Mouse (Mus musculus) gastrocnemius, adult 8-10 months (tissue): ENCODE results near the gene Vgll4. TPM values are rescaled to one million over a fixed set of nuclear protein-coding genes. Genes with fewer than 3 reads are reported as not detected.

ENCODE experiments used
- DNase-seq, 2 experiments: peaks; one replicate each; pipeline ENCODE4 v3.0.0; 2022; ENCODE audit warnings: low spot score in 2 of 2
- total RNA-seq, 4 experiments: library from RNA; stranded (reverse); gene quantifications; 2 replicates each; pipeline ENCODE4 v1.2.4; 2022

The Vgll4 gene
- total RNA-seq, 4 experiments from 2014 or later: 17.5 to 30.1 (median 21.6) TPM

DNA sequence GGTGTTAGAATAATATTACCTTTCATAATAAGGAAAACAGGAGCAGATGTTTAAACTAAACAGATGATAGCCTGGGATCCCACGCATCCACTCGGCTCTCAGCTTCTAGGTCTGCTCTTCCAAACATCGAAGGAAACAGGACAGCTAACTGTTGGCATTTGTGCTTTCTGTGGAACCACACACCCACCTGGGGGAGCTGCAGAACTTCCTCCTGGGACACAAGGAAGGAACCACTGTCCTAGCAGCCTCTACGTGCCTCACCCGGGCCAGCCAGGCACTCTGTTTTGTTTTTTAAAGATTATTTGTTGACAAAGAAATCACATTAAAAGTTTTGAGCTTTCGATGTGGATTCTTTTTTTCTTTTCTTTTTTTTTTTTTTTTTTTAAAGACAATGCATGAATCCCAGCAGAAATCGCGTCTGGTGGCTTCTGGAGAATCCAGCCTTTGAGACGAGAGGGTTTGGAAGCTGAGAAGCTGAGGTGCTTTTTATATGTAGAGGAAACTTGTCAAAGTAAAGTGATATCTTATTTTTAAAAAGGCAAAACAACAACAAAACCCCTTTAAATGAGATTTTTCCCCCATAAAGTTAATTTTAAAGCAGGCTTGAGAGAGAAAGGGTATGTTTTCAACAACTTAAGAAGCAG lies 50.0 kb downstream of the Vgll4 start:
- no peak for DNase-seq

DNA sequence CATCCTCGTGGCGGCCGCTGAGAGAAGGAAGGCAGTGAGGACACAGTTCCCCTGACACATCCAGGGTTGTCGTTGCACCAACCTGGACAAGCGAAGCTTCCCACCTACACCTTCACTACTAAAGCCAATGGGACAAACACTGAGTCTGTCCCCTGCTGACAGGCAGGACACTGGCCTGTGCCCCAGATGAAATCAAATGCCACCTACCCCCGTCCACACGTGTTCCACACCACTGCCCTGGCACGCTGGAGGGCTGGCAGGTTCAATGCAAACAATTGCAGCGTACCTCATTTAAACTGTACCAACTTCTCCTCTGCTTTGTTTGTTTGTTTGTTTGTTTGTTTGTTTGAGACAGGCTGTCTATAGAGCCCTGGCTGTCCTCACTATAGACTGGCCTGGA lies 50.8 kb downstream of the Vgll4 start:
- no peak for DNase-seq

DNA sequence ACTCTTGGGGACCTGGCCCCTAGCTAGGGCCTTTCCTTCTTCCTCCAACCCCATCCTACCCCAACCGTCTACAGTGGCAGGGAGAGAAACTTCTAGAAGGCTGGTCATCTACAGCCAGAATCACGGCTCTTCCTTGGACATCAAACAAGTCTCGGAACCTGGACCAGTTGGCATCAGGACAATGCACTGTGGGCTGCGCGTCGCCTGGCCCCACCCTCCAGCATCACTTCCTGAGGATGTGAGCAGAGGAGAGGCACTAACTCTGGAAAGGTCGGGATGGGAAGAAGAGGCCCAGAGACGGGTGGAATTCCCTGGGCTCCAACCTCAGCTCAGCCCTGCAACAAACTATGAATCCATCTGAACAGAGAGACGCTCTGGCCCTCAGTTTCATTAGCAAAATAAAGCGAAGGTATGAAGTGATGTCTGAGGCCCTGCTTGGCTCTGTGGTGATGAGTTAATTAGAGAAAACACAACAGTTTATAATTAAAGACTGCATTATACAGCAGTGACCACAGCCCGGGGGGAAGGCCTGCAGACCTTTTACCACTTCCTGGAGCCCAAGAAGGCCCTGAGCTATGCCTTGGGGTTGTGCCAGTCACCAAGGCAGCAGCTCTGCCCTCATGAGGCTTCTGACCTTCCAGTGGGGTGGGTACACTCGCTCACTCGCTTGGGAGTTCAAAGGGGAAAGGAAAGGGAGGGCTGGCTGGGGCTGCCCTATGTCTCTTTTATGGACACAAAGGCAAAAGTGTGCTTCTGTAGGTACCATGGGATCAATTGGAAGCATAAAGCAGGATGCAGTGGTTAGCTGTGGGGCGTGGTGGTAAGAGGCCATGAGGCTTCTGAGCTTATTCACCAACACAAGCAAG lies 51.8 kb downstream of the Vgll4 start:
- DNase-seq: peak in 1 of 2 experiments; percentile 22

DNA sequence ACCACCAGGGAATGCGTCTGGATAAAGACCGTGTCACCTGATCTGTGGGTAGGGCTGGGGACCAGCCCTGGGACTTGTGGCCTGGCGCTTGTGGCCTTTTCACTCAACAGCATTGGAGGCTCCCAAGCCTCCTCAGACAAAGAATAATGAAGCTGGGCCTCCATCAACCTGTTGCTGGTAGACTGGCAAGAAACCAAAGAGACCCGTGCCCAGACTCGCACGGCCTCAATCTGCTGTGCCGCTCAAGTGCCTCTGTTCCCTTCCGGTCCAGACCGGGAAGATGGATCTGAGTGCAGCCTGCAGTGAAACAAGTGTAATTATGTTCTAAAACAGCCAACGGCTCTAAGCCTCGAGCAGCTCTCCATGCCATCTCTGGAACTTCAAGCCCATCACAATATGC lies 52.7 kb downstream of the Vgll4 start:
- no peak for DNase-seq

DNA sequence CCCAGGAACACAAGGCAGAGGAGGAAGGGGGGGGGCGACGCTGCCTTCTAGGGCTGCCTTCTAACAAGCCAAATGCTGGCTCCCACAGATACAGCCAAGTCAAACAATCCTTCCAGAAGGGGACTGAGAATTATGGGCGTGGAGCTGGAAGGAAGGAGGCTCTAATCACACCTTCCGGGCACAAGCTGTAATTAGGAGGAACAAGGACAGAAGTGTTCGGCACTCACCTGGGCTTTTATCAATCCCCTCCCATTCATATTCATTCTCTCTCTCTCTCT lies 53.1 kb downstream of the Vgll4 start:
- DNase-seq: no peak

DNA sequence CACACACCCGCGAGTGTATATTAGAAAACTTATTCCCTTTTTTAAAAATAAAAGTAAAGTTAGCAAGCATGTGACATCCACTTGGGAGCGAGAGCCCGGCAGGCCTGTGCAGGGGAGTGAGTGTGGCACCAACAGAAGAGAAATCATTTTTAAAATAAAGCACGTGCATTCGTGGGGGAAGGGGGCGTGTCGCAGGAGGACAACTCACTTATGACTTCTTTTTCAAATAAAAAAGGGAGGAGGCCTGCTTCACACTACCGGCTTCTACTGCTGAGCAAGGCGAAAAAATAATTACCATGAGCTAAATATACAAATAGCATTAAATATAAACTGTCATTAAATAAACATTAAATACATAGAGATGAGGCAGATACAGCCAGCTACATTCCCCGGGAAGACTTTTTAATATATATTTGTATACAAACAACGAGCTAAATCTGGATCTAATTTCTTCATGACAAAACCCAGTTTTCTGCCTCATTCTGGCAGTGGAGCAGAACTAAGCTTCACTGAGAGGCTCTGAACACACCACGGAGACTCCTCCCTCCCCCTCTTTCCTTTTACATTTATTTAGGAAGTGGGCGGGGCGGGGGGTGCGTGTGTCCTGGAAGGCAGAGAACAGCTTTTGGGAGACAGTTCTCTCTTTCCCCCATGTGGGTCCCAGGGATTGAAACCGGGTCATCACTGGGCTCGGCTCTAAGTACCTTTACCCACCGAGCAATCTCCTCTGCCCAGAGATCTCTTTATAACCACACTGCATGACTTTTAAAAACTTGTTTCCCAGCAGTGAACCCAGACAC lies 53.7 kb downstream of the Vgll4 start:
- DNase-seq: no peak

DNA sequence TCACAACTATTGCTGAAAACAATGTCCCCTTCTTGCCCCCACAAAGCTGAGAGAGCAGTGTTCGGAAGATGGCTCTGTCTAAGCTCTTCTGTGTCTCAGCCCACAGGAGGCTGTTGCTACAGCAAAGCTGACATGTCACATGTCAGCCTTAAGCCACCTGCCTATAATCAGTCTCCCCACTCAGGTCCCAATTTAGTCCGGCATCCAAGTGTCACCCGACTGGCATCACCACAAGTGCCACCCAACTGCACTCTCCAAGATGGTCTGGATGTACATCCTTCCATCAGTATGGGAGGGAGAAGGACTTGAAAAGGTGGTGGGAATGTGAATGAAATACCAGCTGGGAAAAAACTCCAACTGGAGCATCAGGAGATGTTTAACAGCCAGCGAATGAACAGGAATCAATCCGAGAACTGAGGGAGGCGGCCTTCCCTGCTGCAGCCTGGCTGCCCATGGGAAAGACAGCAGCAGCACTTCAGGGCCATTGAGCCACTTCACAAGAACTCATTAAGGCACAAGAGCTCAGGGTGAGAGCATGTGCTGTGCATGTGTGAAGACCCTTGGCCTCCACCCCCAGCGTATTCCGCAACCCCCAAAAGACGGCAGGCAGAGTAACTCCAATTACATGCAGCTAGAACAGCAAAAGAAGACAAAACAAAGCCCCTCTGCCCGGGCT lies 55.6 kb downstream of the Vgll4 start:
- no peak for DNase-seq

DNA sequence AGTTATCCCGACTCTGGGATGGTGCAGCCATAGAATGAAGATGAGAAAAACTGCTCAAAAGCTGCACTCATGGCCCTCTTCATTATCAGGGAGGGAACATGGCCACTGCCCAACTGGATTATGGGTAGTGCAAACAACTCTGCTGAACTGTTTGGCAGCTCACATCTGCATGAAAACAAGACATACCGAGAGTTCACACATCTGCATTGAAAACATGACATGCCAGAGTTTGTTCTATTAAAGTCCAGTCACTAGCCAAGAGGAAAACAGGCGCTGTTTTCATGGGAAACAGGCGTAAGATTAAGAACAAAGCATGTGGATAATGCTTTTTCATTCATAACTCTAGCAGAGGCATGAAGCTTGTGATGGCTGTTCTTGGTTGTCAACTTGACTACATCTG lies 56.7 kb downstream of the Vgll4 start:
- DNase-seq: no peak

DNA sequence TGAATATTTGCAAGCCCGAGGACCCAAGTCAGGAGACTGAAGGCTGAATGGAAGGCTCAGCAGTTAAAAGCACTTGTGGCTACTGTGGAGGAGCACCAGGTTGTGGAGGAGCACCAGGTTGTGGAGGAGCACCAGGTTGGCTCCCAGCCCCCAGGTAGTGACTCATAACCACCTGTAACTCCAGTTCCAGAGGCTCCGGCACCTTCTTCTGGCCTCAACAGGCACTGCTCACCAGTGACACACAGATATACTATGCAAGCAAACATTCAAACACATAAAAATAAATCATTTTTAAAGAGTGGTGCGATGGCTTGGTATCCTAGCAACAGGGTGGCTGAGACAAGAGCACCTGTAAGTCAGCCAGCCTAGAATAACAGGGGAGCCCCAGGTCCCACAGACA lies 58.3 kb downstream of the Vgll4 start:
- DNase-seq: no peak

DNA sequence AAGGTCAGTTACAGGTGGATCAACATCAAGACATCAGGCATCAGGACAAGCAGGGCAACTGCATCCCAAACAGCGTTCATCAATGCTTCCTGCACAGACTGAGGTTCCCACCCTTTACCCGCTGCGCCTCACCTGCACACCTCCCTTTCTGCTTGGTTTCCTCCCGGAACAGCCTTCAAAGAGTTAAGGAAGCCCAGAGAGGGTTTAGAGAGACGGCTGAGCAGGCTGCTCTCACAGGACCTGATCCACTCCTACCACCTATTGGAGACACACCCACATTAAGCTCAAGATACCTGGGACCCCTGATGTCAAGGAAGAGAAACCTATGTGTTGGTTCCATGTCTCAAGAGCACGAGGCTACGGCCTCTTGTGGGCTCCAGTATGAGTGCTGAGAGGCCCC lies 60.0 kb downstream of the Vgll4 start:
- no peak for DNase-seq

DNA sequence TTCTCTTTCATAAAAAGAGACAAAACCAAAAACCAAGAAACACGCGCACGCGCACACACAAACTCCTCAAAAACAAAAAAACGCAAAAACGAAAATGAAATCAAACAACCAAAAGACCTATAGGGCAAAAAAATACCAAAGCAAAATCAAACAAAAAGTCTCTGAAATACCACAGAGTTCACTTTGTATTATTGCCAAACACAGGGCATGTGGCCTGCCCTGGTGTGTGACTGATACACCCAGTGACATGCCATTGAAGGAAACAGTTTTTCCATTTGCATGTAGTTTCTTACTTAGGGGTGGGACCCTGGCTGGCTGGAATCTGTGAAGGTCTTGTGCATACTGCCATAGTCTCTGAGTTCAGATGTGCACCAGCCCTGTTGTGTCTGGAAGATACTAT lies 62.3 kb downstream of the Vgll4 start:
- DNase-seq: no peak

DNA sequence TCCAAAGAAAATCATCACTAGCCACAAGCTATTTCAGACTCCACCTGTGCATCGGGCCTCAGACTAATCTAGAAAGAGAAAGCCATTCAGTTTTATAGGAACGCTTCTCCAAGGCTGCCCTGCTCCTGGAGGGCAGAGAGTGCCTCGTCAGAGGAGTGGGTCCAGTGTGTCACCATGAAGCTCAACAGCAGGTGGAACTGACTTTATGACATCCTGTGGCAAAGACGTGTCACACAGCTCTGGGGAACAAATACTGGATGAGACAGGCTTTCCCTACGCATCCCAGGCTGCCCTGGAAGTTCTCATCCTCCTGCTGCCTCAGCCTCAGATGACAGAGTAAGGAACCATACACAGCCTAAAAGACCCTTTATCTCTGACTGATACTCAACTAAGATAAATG lies 63.6 kb downstream of the Vgll4 start:
- no peak for DNase-seq

DNA sequence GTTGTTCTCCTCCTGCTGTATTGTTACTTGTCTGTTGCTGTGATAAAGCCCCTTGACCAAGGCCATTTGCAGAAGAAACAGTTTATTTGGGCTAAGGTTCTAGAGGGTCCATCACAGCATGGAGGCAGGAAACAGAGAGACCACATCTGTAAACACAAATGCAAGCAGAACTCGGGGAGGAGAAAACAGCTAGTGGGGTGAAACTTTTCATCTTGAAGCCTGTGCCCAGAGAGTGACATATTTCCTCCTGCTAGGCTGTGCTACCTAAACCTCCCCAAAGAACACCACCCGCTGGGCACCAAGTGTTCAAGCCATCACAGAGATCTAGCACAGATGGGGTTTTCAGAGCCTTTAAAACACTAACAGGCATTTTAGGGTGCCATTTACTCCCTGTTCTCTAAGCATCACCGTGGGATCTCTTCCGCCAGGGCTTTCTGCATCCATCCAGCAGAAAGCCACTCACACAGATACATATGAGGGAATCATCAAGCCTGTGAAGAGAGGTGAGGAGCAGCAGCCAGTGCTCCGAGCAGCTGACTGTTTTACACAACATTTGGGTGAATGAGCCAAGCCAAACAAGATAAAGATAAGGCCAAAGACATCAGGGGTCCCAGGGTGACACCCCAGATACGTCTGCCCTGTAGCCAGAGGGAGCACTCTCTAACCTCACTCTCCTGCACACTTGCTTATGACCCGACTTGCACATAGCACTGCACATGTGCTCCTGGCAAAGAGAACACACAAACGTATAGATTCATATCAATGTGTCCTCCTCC lies 64.4 kb downstream of the Vgll4 start:
- no peak for DNase-seq

DNA sequence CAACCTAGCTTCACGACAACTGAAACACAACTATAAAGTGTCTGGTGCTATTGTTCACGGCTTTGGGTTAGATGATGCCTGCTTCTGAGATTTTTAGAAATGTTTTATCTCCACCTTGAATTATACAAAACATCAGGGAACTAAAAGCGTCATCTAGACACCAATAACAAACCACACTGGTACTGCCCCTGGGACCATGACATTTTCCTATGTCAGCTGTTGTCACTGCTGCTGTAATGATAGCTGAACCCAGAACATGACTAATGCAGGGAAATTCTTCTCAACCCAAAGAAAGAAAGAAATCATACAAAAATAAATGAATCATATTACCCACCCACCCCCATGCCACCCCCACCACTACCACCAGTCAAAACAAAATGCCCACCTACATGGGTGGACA lies 65.0 kb downstream of the Vgll4 start:
- DNase-seq: no peak

DNA sequence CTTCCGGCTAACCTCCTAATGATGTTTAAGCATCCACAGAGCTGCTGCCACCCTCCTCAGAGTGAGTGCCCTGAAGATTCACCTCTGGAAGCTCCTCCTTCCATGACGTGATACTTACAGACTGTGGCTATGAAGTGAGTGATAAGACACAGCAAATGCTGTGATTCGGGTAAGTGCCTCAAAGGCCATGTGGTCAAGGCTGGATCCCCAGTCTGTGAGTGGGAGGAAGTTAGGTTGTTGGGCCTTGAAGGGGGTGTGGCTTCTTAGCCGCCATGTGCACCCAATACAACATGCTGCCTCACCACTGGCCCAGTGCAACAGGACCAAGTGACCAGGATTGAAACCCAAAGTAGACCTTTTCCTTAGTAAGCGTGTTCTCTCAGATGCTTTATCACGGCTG lies 65.6 kb downstream of the Vgll4 start:
- DNase-seq: no peak

DNA sequence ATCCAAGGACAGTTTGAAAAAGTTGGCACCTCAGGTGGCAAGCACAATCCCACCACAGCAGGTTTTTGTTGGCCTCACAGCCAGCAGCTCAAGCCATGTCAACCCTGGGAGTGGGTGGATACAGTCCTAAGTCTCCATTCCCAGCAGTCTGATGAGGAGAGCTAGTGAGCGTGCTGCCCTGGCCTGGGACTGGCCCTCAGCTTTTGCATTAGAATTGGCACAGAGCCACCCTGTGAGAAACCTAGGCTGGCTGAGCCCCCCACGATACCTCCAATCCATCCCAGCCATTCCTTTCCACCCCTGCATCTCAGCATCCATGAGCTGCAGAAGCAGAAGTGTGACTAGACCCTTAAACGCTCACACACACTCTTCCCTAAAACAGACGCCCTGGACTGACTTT lies 67.9 kb downstream of the Vgll4 start:
- no peak for DNase-seq

DNA sequence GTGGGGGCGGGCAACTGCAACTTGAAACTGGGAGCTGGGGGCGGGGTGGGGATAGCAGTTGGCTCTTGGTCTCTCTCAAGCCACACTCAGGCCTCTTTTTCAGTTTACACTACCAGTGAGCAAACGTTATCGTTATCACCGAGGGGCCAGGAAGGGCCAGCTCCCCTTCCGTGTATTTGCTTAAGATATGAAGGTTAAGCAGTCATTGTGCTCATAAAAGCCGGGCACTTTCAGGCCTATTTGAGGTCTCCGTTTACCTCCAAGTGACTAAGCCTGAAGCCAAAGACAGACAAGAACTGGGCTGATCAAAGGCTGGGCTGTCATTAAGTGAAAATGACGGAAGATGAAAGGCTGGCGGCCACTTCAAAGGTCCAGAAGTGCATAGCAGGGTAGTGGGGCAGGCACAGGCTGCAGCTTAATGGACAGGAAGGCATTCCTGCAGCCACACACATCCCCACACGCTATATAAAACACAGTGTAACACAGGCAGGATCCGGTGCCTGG lies 68.4 kb downstream of the Vgll4 start:
- no peak for DNase-seq

DNA sequence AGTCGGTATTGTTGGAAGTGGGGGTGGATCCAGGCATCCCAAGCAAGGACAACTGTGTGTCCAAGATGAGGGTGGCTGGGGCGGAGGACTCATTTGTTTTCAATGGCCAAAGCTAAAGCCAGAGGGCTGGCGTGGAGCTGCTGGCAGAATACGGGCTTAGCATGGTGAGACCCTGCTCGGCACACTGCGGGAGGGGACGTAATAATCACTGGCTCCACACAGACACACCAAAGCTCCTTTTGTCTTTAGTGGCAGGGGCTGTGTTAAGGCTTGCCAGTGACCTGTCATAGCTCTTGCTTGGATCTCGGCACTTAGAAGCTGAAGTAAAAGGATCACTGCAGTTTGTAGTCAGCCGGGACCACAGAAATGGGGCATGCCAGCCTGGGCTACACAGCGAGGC lies 69.6 kb downstream of the Vgll4 start:
- no peak for DNase-seq

DNA sequence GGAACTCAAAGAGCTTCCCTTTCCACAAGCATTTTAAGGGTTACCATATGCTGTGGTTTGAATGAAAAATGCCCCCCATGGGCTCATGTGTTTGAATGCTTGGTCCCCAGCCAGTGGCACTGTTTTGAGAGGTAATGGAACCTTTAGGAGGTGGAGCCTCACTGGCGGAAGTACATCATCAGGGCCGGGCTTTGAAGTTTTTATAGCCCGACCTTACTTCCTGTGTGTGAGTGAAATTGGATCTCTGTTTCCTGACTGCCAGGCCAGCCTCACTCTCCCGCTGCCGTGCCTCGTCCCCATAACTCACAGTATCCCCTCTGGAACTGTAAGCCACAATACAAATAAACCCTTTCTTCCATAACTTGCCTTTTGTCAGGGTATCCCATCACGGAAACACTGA lies 70.1 kb downstream of the Vgll4 start:
- DNase-seq: no peak

DNA sequence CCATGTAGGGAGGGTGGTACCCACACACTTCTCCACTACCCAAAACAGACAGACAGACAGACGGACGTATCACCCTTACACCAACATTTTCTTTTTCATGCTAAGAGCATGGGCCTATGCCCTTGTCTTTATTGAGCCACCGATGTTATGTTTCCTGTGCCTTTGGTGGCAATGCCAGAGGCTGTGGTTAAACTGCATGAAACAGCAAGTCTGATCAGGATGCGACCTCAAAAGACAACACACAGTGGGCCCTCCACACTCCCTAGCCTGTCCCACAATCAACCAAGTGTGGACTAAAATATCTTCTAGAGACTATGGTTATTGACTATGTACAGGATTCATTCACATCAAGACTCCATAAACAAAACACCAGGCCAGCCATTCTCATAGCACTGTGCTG lies 70.8 kb downstream of the Vgll4 start:
- DNase-seq: no peak

DNA sequence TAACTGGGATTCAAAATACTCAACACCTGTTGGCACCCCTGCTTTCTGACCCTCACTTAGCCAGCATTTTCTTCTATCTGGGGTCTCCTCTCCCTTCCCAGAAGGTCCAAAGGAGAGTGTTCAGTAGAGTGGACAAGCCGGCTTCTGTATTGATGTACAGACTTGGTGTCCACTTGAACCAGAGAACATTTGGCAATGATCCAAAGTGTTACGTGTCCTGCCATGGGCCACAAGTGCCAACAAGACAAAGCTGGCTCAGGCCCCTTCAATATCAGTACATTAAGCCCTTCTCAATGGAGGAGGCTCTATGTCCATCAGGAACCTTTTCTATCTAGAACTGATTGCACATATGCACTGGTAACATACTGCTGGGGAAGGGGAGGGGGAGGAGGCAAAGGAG lies 73.5 kb downstream of the Vgll4 start:
- DNase-seq: no peak
